Mouse (Mus musculus): Measurements from ENCODE around the gene Tbxa2r. TPM values are rescaled to one million over a fixed set of nuclear protein-coding genes. Genes with fewer than 3 reads are reported as not detected.

Gene Tbxa2r
- total and polyA plus RNA-seq, 2 experiments from 2014 or later = 2.6 to 4.3 TPM

- DNase-seq (ENCODE audit: low spot score) = peak; percentile 64
- TF ChIP-seq CTCF (IDR thresholded peaks at IDR 0.05; ENCODE audit: low read depth) = peak; percentile 79
These were observed 12.9 kb downstream of the Tbxa2r start for GRCm38 (mm10) chr10:81341333-81341949.

GRCm38 (mm10) chr10:81342686-81343505 lies 14.4 kb downstream of the Tbxa2r start, which contains the start of gene Gipc3:
Gipc3 (minus strand) TSS chr10:81343266.
- Histone ChIP-seq H3K4me1 (ENCODE audit: insufficient read depth, low read length) (no peaks in the 10 kb centered on the region), H3K9me3 (ENCODE audit: low read length) (no peaks in the 10 kb centered on the region), H3K27me3 (ENCODE audit: insufficient read depth, low read length) (peaks cover 28% of the 10 kb centered on the region; the same call in 1 of the 2 replicates), H3K9ac (replicated peaks; ENCODE audit: low read length) (peak within 1 kb of the TSS; percentile 47; the same call in 1 of the 2 replicates), H3K36me3 (ENCODE audit: insufficient read depth, low read length) (no peaks in the 10 kb centered on the region), H3K27ac (no peak within 1 kb of the TSS), H3K4me3 (ENCODE audit: low read length) (peak within 1 kb of the TSS; percentile 35), H3K4me2 (ENCODE audit: low read depth, low read length) (peak within 1 kb of the TSS; percentile 60)
- WGBS = 7% methylated on average over 49 of the region's 67 CpGs
- no peak for TF ChIP-seq CTCF (IDR thresholded peaks at IDR 0.05; ENCODE audit: low read depth)
- ATAC-seq (no peak), DNase-seq (ENCODE audit: low spot score) (no peak)

More at GRCm38 (mm10) chr10:81341333-81341949, 12.9 kb downstream of the Tbxa2r start:
- 34% methylated on average over 16 of the region's 16 CpGs for WGBS
- H3K9ac ChIP-seq (replicated peaks; ENCODE audit: low read length) = no peak overlapping the region
- no peaks in the 10 kb centered on the region for H3K9me3 ChIP-seq (ENCODE audit: low read length)
- peaks cover 28% of the 10 kb centered on the region; the same call in 1 of the 2 replicates for H3K27me3 ChIP-seq (ENCODE audit: insufficient read depth, low read length)
- H3K4me2 ChIP-seq (ENCODE audit: low read depth, low read length) = no peak overlapping the region
- H3K4me3 ChIP-seq (ENCODE audit: low read length) = no peak overlapping the region
- no peak overlapping the region for H3K27ac ChIP-seq
- 0 out of 2 replicates have a peak, but pooled peaks cover 1% of the 10 kb centered on the region for H3K4me1 ChIP-seq (ENCODE audit: insufficient read depth, low read length)
- no peak for ATAC-seq
- H3K36me3 ChIP-seq (ENCODE audit: insufficient read depth, low read length) = no peaks in the 10 kb centered on the region

- Histone ChIP-seq H3K27ac (no peak overlapping the region), H3K9ac (replicated peaks; ENCODE audit: low read length) (no peak overlapping the region), H3K36me3 (ENCODE audit: insufficient read depth, low read length) (no peaks in the 10 kb centered on the region), H3K27me3 (ENCODE audit: insufficient read depth, low read length) (peaks cover 31% of the 10 kb centered on the region; the same call in 1 of the 2 replicates), H3K9me3 (ENCODE audit: low read length) (no peaks in the 10 kb centered on the region), H3K4me3 (ENCODE audit: low read length) (no peak overlapping the region), H3K4me1 (ENCODE audit: insufficient read depth, low read length) (peaks cover 5% of the 10 kb centered on the region), H3K4me2 (ENCODE audit: low read depth, low read length) (no peak overlapping the region)
- ATAC-seq (no peak), DNase-seq (ENCODE audit: low spot score) (no peak)
- TF ChIP-seq CTCF (IDR thresholded peaks at IDR 0.05; ENCODE audit: low read depth) = peak; percentile 54
- 49% methylated on average over 8 of the region's 8 CpGs for WGBS
These were observed 16.1 kb downstream of the Tbxa2r start for GRCm38 (mm10) chr10:81344421-81345161.

- no peak for ATAC-seq
- peaks cover 31% of the 10 kb centered on the region; the same call in 1 of the 2 replicates for H3K27me3 ChIP-seq (ENCODE audit: insufficient read depth, low read length)
These were observed 16.6 kb downstream of the Tbxa2r start for GRCm38 (mm10) chr10:81345162-81345534.

GRCm38 (mm10) chr10:81346453-81347067 lies 18.0 kb downstream of the Tbxa2r start:
- Histone ChIP-seq H3K4me3 (ENCODE audit: low read length) (peak overlapping the region; percentile 32), H3K36me3 (ENCODE audit: insufficient read depth, low read length) (no peaks in the 10 kb centered on the region), H3K4me1 (ENCODE audit: insufficient read depth, low read length) (peaks cover 9% of the 10 kb centered on the region), H3K9ac (replicated peaks; ENCODE audit: low read length) (peak overlapping the region; percentile 13; the same call in 1 of the 2 replicates), H3K27me3 (ENCODE audit: insufficient read depth, low read length) (peaks cover 31% of the 10 kb centered on the region; the same call in 1 of the 2 replicates), H3K4me2 (ENCODE audit: low read depth, low read length) (peak overlapping the region; percentile 50), H3K9me3 (ENCODE audit: low read length) (no peaks in the 10 kb centered on the region), H3K27ac (peak overlapping the region; percentile 20; the same call in 1 of the 2 replicates)
- ATAC-seq = peak; percentile 21; the same call in 1 of the 2 replicates
- peak; percentile 65 for TF ChIP-seq CTCF (IDR thresholded peaks at IDR 0.05; ENCODE audit: low read depth)
- WGBS = 12% methylated on average over 54 of the region's 55 CpGs
- peak; percentile 84 for DNase-seq (ENCODE audit: low spot score)

More at GRCm38 (mm10) chr10:81345162-81345534, 16.6 kb downstream of the Tbxa2r start:
- Histone ChIP-seq H3K4me2 (ENCODE audit: low read depth, low read length) (no peak overlapping the region), H3K36me3 (ENCODE audit: insufficient read depth, low read length) (no peaks in the 10 kb centered on the region), H3K9me3 (ENCODE audit: low read length) (no peaks in the 10 kb centered on the region), H3K9ac (replicated peaks; ENCODE audit: low read length) (no peak overlapping the region), H3K4me3 (ENCODE audit: low read length) (no peak overlapping the region), H3K27ac (no peak overlapping the region), H3K4me1 (ENCODE audit: insufficient read depth, low read length) (peaks cover 9% of the 10 kb centered on the region)
- no peak for TF ChIP-seq CTCF (IDR thresholded peaks at IDR 0.05; ENCODE audit: low read depth)
- WGBS = 86% methylated on average over 4 of the region's 4 CpGs
- no peak for DNase-seq (ENCODE audit: low spot score)

- no peaks in the 10 kb centered on the region for H3K36me3 ChIP-seq (ENCODE audit: insufficient read depth, low read length)
- peak overlapping the region; percentile 87 for H3K4me2 ChIP-seq (ENCODE audit: low read depth, low read length)
- no peak for TF ChIP-seq CTCF (IDR thresholded peaks at IDR 0.05; ENCODE audit: low read depth)
- H3K27me3 ChIP-seq (ENCODE audit: insufficient read depth, low read length) = peaks cover 13% of the 10 kb centered on the region; the same call in 1 of the 2 replicates
- H3K27ac ChIP-seq = no peak overlapping the region
- 3% methylated on average over 12 of the region's 12 CpGs for WGBS
- no peak overlapping the region for H3K4me3 ChIP-seq (ENCODE audit: low read length)
- peaks cover 9% of the 10 kb centered on the region for H3K4me1 ChIP-seq (ENCODE audit: insufficient read depth, low read length)
- no peaks in the 10 kb centered on the region for H3K9me3 ChIP-seq (ENCODE audit: low read length)
- no peak for ATAC-seq
- DNase-seq (ENCODE audit: low spot score) = no peak
- no peak overlapping the region for H3K9ac ChIP-seq (replicated peaks; ENCODE audit: low read length)
These were observed 20.6 kb downstream of the Tbxa2r start for GRCm38 (mm10) chr10:81349146-81349545.
